Mouse (Mus musculus) ES-Bruce4 (cell line): ENCODE measurements around the gene Dll4.

ENCODE experiments used
- CTCF ChIP-seq: IDR thresholded peaks from one replicate; pipeline ENCODE4 v1.8.1; 2011; ENCODE audit warnings: low read depth, low read length
- EP300 ChIP-seq: IDR thresholded peaks from 2 replicates; pipeline ENCODE4 v1.6.1; 2011; ENCODE audit warnings: low read depth, low read length; ENCODE audit not compliant: insufficient read depth
- POLR2A ChIP-seq: IDR thresholded peaks from one replicate; pipeline ENCODE4 v1.8.1; 2011; ENCODE audit warnings: low read length; ENCODE audit not compliant: insufficient read depth

DNA sequence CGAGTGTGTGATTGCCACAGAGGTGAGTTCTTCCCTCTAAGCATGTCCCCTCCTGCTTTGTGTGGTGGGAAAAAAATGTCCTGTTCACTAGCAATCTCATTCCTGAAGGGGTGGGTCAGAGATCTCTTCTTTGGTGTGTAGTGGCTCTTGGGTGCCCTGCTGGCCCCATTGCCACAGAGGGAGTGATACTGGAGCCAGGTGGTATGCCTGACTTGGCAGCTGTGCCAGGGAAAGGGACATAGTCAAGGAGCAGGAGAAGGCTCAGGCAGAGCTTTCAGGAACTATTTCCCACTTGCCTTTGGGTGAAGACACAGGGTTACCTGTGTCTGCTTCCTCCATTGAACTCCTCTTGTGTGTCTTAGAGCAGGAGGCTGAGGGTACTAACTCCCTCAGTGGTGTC lies 8.6 kb downstream of the Dll4 start:
- TF ChIP-seq EP300 (no peak), CTCF (no peak), POLR2A (no peak)
